Mouse (Mus musculus) heart, adult 2 months (tissue): ENCODE measurements around the gene Brip1.

Source experiments
- CTCF ChIP-seq: fragments of 200-600 bp; IDR thresholded peaks from 2 replicates; pipeline ENCODE4 v1.8.1; 2022; ENCODE audit warnings: antibody characterized with exemption, mild to moderate bottlenecking, moderate library complexity
- EP300 ChIP-seq: fragments of 200-500 bp; IDR thresholded peaks from 2 replicates; pipeline ENCODE4 v1.6.1; 2011; ENCODE audit warnings: low read depth, low read length, control low read depth; ENCODE audit not compliant: insufficient read depth

GRCm38 (mm10) chr11:86101191-86101590 lies 99.8 kb downstream of the Brip1 start:
- TF ChIP-seq CTCF (no peak), EP300 (no peak)
